Mouse (Mus musculus) midbrain, embryonic 10.5 days (tissue): ENCODE measurements at regions not wholly inside any gene's neighbourhood (a gene's known extent, or its start where the extent isn't known, plus 50 kb on each side); places are given as distances from the start of the nearest gene placed in this dataset.

Experiments
- DNase-seq: peaks from one replicate; pipeline ENCODE4 v3.0.0-alpha.2; 2017; ENCODE audit warnings: low spot score
- H3K27ac ChIP-seq: fragments of 300-500 bp; sonication (generic); replicated peaks from 2 replicates; pipeline ENCODE4 v1.5.1; 2016; ENCODE audit warnings: mild to moderate bottlenecking
- H3K27me3 ChIP-seq: fragments of 300-500 bp; sonication (generic); 2 replicates; pipeline ENCODE4 v1.6.1; 2016; ENCODE audit warnings: low read depth, mild to moderate bottlenecking; ENCODE audit not compliant: poor library complexity, severe bottlenecking
- H3K36me3 ChIP-seq: fragments of 300-500 bp; sonication (generic); 2 replicates; pipeline ENCODE4 v1.6.1; 2016; ENCODE audit warnings: mild to moderate bottlenecking, moderate library complexity
- H3K4me1 ChIP-seq: fragments of 300-500 bp; sonication (generic); 2 replicates; pipeline ENCODE4 v1.6.1; 2016
- H3K4me3 ChIP-seq: fragments of 300-500 bp; sonication (generic); 2 replicates; pipeline ENCODE4 v1.5.1; 2016; ENCODE audit warnings: mild to moderate bottlenecking, moderate library complexity
- H3K9me3 ChIP-seq: fragments of 300-500 bp; sonication (generic); replicated peaks from 2 replicates; pipeline ENCODE4 v1.6.1; 2016; ENCODE audit warnings: mild to moderate bottlenecking
- WGBS: fragments of 180-500 bp; shearing (Covaris S2); methylation state at CpG from one replicate; pipeline ENCODE4 v1.1.7; 2016; 5-methylcytosine and 5-hydroxymethylcytosine counted together

GRCm38 (mm10) chr1:77074926-77075885, 439.7 kb downstream of the Epha4 start:
- Histone ChIP-seq H3K27me3 (no peaks in the 10 kb centered on the region), H3K4me3 (no peak overlapping the region), H3K36me3 (no peaks in the 10 kb centered on the region), H3K27ac (no peak overlapping the region), H3K9me3 (no peaks in the 10 kb centered on the region), H3K4me1 (peaks cover 7% of the 10 kb centered on the region; the same call in 1 of the 2 replicates)
- no peak for DNase-seq
- WGBS, result 89% methylated on average over 13 of the region's 13 CpGs

DNA sequence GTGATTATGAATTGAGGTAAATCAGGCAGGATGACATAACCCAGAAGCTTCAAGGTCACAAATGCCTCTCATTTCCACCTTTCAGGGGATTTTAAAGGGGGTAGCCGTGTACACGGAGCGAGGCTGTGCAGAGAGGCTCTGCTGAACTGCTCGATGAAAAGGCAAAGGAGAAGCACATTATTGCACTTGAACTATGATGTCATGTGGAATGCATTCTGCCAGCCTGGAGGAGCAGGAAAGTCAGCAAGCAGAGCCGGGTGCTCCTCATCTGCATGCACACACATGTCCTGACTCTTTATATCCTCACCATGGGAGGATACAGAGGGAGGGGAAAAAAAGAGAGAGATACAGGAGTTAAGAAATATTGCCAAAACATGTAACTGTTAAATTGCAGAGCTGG, 434.1 kb downstream of the Epha4 start:
- 67% methylated on average over 5 of the region's 5 CpGs for WGBS

DNA sequence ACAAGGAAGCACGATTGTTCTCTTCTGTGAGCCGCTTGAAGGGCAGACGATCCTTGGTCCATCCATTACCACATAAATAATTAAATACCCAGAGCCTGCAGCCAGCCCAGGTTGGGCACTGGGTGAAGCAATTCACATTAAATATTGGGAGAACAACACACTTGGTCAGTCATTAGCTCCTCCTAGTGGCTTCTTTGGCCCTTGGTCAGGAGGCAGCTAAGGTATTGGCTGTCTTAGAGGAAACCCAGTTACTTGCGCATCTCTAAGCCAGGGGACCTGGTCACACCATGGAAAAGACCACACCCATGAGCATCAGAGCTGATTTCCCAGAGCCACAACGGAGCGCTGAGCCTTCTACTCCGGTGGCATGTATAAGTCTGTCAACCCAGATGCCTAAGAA, 433.2 kb downstream of the Epha4 start:
- Histone ChIP-seq H3K36me3 (no peaks in the 10 kb centered on the region), H3K27me3 (peaks cover 16% of the 10 kb centered on the region), H3K4me3 (no peak overlapping the region), H3K27ac (no peak overlapping the region), H3K4me1 (peaks cover 34% of the 10 kb centered on the region), H3K9me3 (no peaks in the 10 kb centered on the region)
- DNase-seq, result peak; percentile 25
- WGBS, result 57% methylated on average over 7 of the region's 7 CpGs

More for the DNA sequence above, 434.1 kb downstream of the Epha4 start:
- Histone ChIP-seq H3K9me3 (no peaks in the 10 kb centered on the region), H3K4me1 (peaks cover 34% of the 10 kb centered on the region), H3K27me3 (peaks cover 16% of the 10 kb centered on the region), H3K36me3 (no peaks in the 10 kb centered on the region), H3K27ac (0 out of 2 replicates have a peak overlapping the region, but pooled peaks have one; percentile 28), H3K4me3 (no peak overlapping the region)
- no peak for DNase-seq

- no peak for DNase-seq
- Histone ChIP-seq H3K36me3 (no peaks in the 10 kb centered on the region), H3K27ac (no peak overlapping the region), H3K27me3 (peaks cover 16% of the 10 kb centered on the region), H3K9me3 (no peaks in the 10 kb centered on the region), H3K4me3 (no peak overlapping the region), H3K4me1 (peaks cover 34% of the 10 kb centered on the region)
- WGBS, result 87% methylated on average over 3 of the region's 3 CpGs
Measured at GRCm38 (mm10) chr1:77082410-77082809, 432.5 kb downstream of the Epha4 start.

GRCm38 (mm10) chr1:77093551-77093950, 421.3 kb downstream of the Epha4 start:
- no peak overlapping the region for H3K4me3 ChIP-seq

GRCm38 (mm10) chr1:77101726-77102272, 413.1 kb downstream of the Epha4 start:
- Histone ChIP-seq H3K27me3 (peaks cover 49% of the 10 kb centered on the region), H3K9me3 (no peaks in the 10 kb centered on the region), H3K4me3 (no peak overlapping the region), H3K36me3 (no peaks in the 10 kb centered on the region), H3K4me1 (peaks cover 24% of the 10 kb centered on the region), H3K27ac (no peak overlapping the region)
- WGBS, result 32% methylated on average over 12 of the region's 12 CpGs
- DNase-seq, result peak; percentile 24

More at GRCm38 (mm10) chr1:77093551-77093950, 421.3 kb downstream of the Epha4 start:
- no peaks in the 10 kb centered on the region for H3K27me3 ChIP-seq
- H3K4me1 ChIP-seq, result peaks cover 8% of the 10 kb centered on the region
- H3K9me3 ChIP-seq, result no peaks in the 10 kb centered on the region
- H3K36me3 ChIP-seq, result no peaks in the 10 kb centered on the region
- DNase-seq, result no peak
- H3K27ac ChIP-seq, result no peak overlapping the region
- 37% methylated on average over 2 of the region's 2 CpGs for WGBS

- Histone ChIP-seq H3K9me3 (no peaks in the 10 kb centered on the region), H3K27me3 (peaks cover 49% of the 10 kb centered on the region), H3K36me3 (no peaks in the 10 kb centered on the region), H3K4me3 (no peak overlapping the region), H3K27ac (no peak overlapping the region), H3K4me1 (peaks cover 24% of the 10 kb centered on the region)
- DNase-seq, result no peak
- 38% methylated on average over 13 of the region's 13 CpGs for WGBS
Measured at GRCm38 (mm10) chr1:77102421-77103133, 412.3 kb downstream of the Epha4 start.

DNA sequence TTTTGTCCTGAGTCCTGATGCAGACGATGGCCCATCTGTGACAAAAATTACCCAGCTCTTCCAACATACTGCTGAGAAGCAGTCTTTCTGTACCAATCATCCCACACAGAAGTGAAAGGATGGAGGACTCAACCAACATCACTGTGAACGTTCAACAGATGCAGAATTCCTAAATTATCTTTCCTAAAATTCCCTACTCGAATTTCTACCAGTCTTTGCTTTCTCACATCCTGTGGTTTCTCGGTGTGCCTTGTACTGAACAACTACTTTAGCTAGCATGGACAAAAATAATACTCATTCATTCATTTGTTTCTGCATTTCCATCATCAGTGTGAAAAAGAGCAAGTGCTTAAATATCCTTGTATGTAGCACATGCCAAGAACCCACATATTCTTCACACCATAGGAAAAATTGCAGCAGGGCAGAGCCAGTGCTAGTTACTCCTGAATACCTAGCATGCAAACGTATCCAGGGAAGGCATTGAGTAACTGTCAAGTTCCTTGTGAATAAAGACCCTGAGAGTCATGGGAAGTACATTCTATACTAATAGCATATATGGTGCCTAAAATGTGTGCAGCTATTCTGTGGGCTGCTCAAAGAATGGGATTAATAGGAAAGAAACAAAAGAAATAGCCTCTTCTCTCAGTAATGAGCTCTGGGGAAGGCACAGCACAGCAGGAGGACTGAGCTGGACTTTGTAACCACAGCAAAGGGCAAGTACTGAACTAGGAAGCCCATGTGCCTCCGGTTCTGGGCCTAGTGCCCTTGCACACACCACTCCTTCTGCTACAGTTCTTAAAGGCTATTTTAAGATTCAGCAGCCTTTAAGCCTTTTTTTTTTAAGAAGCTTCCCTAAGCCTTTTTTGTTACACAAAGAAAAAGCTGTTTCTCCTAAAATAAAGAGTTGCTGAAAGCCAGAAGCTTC, 404.8 kb downstream of the Epha4 start:
- no peak for DNase-seq
- Histone ChIP-seq H3K4me3 (no peak overlapping the region), H3K27me3 (peaks cover 4% of the 10 kb centered on the region), H3K36me3 (no peaks in the 10 kb centered on the region), H3K27ac (no peak overlapping the region), H3K9me3 (no peaks in the 10 kb centered on the region), H3K4me1 (peaks cover 14% of the 10 kb centered on the region; the same call in 1 of the 2 replicates)
- 68% methylated on average over 6 of the region's 6 CpGs for WGBS

- WGBS, result 66% methylated on average over 3 of the region's 3 CpGs
- DNase-seq, result no peak
Measured at GRCm38 (mm10) chr1:77128411-77128810, 386.5 kb downstream of the Epha4 start.

DNA sequence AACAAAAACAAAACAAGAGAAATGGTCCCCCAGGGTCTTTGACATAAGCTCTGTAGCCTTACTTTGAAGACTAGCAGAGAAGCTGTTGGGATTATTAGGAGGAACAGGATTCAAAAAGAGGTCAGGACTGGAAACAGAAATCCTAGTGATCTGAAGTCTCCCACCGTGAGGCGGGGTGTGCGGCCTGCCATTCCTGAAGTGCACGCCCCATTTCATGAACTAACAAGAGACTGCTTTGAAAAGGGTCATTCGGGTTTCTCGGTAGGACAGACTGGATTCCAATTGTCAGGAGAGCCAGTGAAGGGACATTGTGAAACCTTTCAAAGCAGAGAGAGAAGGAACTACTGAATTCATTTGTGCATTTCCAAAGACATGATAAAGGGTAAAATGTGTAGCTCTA, 377.2 kb downstream of the Epha4 start:
- H3K27ac ChIP-seq, result no peak overlapping the region
- H3K9me3 ChIP-seq, result no peaks in the 10 kb centered on the region
- peak; percentile 34 for DNase-seq
- H3K4me3 ChIP-seq, result no peak overlapping the region
- H3K27me3 ChIP-seq, result peaks cover 20% of the 10 kb centered on the region
- no peaks in the 10 kb centered on the region for H3K36me3 ChIP-seq
- WGBS, result 10% methylated on average over 6 of the region's 6 CpGs
- H3K4me1 ChIP-seq, result peaks cover 16% of the 10 kb centered on the region

More at GRCm38 (mm10) chr1:77128411-77128810, 386.5 kb downstream of the Epha4 start:
- Histone ChIP-seq H3K9me3 (no peaks in the 10 kb centered on the region), H3K4me1 (no peaks in the 10 kb centered on the region), H3K27me3 (no peaks in the 10 kb centered on the region), H3K36me3 (no peaks in the 10 kb centered on the region), H3K27ac (no peak overlapping the region), H3K4me3 (no peak overlapping the region)

DNA sequence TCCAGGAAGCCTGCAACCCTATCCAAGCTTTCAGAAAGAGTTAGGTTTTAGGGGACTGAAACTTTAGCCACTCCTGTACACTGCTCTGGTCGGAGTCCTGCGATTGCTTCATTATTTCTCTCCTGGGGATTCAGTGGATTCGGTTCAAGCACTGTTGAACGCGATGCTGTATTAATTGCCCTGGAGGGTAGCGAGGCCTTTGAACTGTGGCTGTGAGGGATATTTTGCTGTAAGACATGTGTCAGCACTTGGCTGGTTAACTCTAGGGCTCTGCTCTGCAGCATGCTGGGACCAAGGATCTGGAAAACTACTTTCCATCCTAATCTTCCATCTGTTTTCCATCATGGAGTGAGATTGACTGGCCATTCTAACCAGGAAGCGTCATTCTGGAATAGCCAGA, 374.0 kb downstream of the Epha4 start:
- Histone ChIP-seq H3K27ac (no peak overlapping the region), H3K36me3 (no peaks in the 10 kb centered on the region), H3K27me3 (peaks cover 20% of the 10 kb centered on the region), H3K4me1 (peaks cover 16% of the 10 kb centered on the region), H3K4me3 (no peak overlapping the region), H3K9me3 (no peaks in the 10 kb centered on the region)
- 73% methylated on average over 7 of the region's 7 CpGs for WGBS
- no peak for DNase-seq

- no peaks in the 10 kb centered on the region for H3K36me3 ChIP-seq
- H3K27ac ChIP-seq, result no peak overlapping the region
- 96% methylated on average over 4 of the region's 4 CpGs for WGBS
- no peaks in the 10 kb centered on the region for H3K9me3 ChIP-seq
- no peak for DNase-seq
- no peaks in the 10 kb centered on the region for H3K4me1 ChIP-seq
- H3K4me3 ChIP-seq, result no peak overlapping the region
- no peaks in the 10 kb centered on the region for H3K27me3 ChIP-seq
Measured at GRCm38 (mm10) chr1:77148052-77148451, 366.8 kb downstream of the Epha4 start.
